Mouse (Mus musculus) kidney, adult 2 months (tissue): ENCODE results near the gene Mrps14.

ENCODE experiments used
- CTCF ChIP-seq: fragments of 200-500 bp; conservative IDR thresholded peaks from 2 replicates; pipeline ENCODE4 v1.5.1; 2011; ENCODE audit warnings: low read depth, mild to moderate bottlenecking, control low read depth, low read length, moderate library complexity, mixed read lengths; ENCODE audit not compliant: insufficient read depth, insufficient read length
- POLR2A ChIP-seq: fragments of 200-500 bp; IDR thresholded peaks from one replicate; pipeline ENCODE4 v1.6.1; 2011; ENCODE audit warnings: low read depth, low read length, control low read depth

- TF ChIP-seq CTCF (no peak), POLR2A (no peak)
Measured at GRCm38 (mm10) chr1:160212123-160212691, 17.2 kb downstream of the Mrps14 start.
